Mouse (Mus musculus) hindbrain, embryonic 11.5 days (tissue): ENCODE data around the gene Atxn1. TPM values are rescaled to one million over a fixed set of nuclear protein-coding genes. Genes with fewer than 3 reads are reported as not detected.

Source experiments
- ATAC-seq: fragments of 200-750 bp; cut with Nextera tagmentation; 2 replicates; pipeline ENCODE4 v1.8.0; 2017; ENCODE audit warnings: mild to moderate bottlenecking, moderate TSS enrichment, moderate library complexity; ENCODE audit not compliant: low FRiP score
- DNase-seq: peaks from one replicate; pipeline ENCODE4 v3.0.0-alpha.2; 2015; ENCODE audit warnings: low spot score
- H3K27ac ChIP-seq: fragments of 300-500 bp; sonication (generic); 2 replicates; pipeline ENCODE4 v1.5.1; 2014; ENCODE audit warnings: mild to moderate bottlenecking, low read depth, low read length
- H3K27me3 ChIP-seq: fragments of 300-500 bp; sonication (generic); 2 replicates; pipeline ENCODE4 v1.6.1; 2014; ENCODE audit warnings: mild to moderate bottlenecking, low read length, moderate library complexity, mixed read lengths; ENCODE audit not compliant: control insufficient read depth, insufficient read depth
- H3K36me3 ChIP-seq: fragments of 300-500 bp; sonication (generic); 2 replicates; pipeline ENCODE4 v1.6.1; 2014; ENCODE audit warnings: mild to moderate bottlenecking, low read length, moderate library complexity, mixed read lengths; ENCODE audit not compliant: control insufficient read depth, insufficient read depth
- H3K4me1 ChIP-seq: fragments of 300-500 bp; sonication (generic); replicated peaks from 2 replicates; pipeline ENCODE4 v1.6.1; 2014; ENCODE audit warnings: low read length, mixed read lengths; ENCODE audit not compliant: control insufficient read depth, insufficient read depth
- H3K4me2 ChIP-seq: fragments of 300-500 bp; sonication (generic); replicated peaks from 2 replicates; pipeline ENCODE4 v1.6.1; 2014; ENCODE audit warnings: mild to moderate bottlenecking, low read depth, low read length
- H3K4me3 ChIP-seq: fragments of 300-500 bp; sonication (generic); 2 replicates; pipeline ENCODE4 v1.5.1; 2014; ENCODE audit warnings: low read depth, low read length
- H3K9ac ChIP-seq: fragments of 300-500 bp; sonication (generic); 2 replicates; pipeline ENCODE4 v1.6.1; 2014; ENCODE audit warnings: low read depth, low read length
- H3K9me3 ChIP-seq: fragments of 300-500 bp; sonication (generic); 2 replicates; pipeline ENCODE4 v1.6.1; 2016; ENCODE audit warnings: low read length; ENCODE audit not compliant: control insufficient read depth
- WGBS: fragments of 180-500 bp; shearing (Covaris S2); extraction: QIAGEN DNeasy Blood & Tissue Kit; methylation state at CpG from one replicate; pipeline ENCODE4 v1.1.7; 2014; 5-methylcytosine and 5-hydroxymethylcytosine counted together
- polyA plus RNA-seq: library from polyadenylated mRNA; unstranded; fragments of >200 nt; fragmentation: Nextera tagmentation; extraction: Ambion mirVana; gene quantifications from 2 replicates; pipeline ENCODE4 v1.2.1, GENCODE M21; 2014

Atxn1 gene
- polyA plus RNA-seq, 1 experiment from 2014 or later = 3.2 TPM

DNA sequence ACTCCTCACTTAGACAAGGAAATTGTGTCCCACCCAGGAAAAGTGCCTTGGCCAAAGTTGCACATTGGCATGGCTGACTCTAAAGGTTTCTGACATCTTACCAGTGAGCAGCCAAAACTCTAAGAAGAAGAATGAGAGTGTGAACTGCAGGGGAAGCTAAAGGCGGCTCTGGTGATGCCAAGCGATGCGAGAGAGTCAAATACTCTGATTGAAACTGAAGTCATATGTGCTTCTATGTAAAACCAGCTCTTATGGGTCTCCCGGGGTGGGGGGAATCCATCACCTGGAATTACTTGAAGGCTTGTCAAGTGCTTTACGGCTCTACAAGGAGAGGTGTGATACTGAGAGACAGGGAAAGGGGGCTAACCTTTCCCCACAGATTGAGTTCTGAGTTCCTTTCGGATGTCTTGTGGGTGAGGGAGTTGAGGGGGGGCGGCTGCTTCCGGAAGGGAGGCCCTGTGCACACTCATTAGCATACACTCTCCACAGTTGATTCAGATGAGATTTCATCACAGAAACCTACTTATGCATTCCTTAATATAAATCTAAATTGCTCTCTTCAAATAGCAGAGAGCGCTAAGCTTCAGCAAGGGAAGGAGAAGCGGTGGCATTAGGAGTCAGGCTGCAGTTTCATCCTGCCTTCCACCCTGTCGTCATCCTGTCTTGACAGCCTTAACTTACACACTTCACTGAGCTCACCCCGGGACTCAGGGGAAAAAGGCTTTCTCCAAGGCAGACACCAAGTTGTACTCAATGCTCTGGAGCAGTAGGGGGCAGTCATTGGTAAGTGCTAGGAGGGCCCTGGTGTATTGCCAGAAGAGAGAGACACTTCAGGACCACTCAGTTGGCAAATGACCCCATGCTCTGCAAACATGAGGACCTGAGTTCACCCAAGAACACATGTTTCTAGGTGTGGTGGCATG, 218.7 kb downstream of the Atxn1 start:
- Histone ChIP-seq H3K27ac (no peak overlapping the region), H3K4me2 (no peak overlapping the region), H3K4me1 (no peaks in the 10 kb centered on the region; the same call in none of the 2 replicates), H3K9ac (no peak overlapping the region), H3K36me3 (no peaks in the 10 kb centered on the region), H3K9me3 (no peaks in the 10 kb centered on the region), H3K27me3 (no peaks in the 10 kb centered on the region), H3K4me3 (no peak overlapping the region)
- DNase-seq (no peak), ATAC-seq (0 out of 2 replicates have a peak, but pooled peaks have one; percentile 22)
- 69% methylated on average over 12 of the region's 12 CpGs for WGBS

DNA sequence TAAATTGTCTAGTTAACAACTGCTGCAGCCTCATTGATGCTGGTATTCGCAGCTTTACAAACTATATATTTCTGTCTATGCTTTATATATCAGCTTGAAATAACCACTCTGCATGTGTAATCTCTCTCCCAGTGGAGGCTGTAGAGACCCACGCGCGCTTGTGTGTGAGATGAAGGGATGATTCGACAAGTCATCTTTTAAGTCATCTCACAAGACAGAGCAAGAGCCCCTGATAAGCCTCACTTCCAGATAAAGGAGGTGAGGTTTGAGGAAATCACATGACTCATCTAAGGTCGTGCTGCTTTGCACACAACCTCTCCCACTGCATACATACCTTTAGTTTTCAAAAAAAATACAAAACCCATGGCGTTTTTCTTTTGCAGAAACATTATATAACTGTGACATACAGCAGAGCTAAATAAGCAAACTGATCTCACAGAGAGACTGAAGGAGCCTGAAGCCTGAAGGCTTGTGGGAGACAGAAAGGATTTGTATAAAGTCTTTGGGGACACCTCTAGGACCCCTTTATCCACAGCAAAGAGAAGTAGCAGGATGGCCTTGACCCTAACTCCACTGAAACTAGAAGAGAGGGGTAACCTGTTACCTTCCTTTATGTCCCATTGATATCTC, 219.9 kb downstream of the Atxn1 start:
- H3K9me3 ChIP-seq = no peaks in the 10 kb centered on the region
- H3K4me1 ChIP-seq = no peaks in the 10 kb centered on the region; the same call in none of the 2 replicates
- H3K9ac ChIP-seq = no peak overlapping the region
- H3K4me2 ChIP-seq = no peak overlapping the region
- H3K27ac ChIP-seq = no peak overlapping the region
- ATAC-seq (no peak), DNase-seq (no peak)
- H3K27me3 ChIP-seq = no peaks in the 10 kb centered on the region
- H3K36me3 ChIP-seq = no peaks in the 10 kb centered on the region
- no peak overlapping the region for H3K4me3 ChIP-seq
- 87% methylated on average over 7 of the region's 7 CpGs for WGBS

DNA sequence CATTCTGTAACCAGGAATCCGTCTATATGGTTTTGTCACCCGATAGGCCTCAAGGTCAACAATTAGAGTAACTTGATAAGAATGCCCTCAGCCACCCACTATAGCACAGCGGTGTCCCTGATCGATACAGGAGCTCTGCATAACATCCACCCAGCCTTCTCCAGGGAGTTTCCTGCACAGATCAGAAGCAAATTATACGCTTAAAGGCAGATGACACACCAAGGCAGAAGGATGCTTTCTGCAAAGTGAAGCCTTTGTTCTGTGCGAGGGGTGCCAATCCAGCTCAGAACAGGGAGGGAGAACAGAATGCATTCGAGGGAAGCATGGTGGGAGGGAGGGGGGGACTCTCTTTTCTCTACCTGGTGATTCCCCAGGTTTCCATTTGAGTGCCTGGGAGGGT, 221.0 kb downstream of the Atxn1 start:
- DNase-seq (no peak), ATAC-seq (no peak)
- WGBS = 46% methylated on average over 7 of the region's 7 CpGs
- Histone ChIP-seq H3K9ac (no peak overlapping the region), H3K27me3 (no peaks in the 10 kb centered on the region), H3K4me3 (no peak overlapping the region), H3K27ac (no peak overlapping the region), H3K4me1 (no peaks in the 10 kb centered on the region; the same call in none of the 2 replicates), H3K4me2 (no peak overlapping the region), H3K36me3 (no peaks in the 10 kb centered on the region), H3K9me3 (no peaks in the 10 kb centered on the region)

DNA sequence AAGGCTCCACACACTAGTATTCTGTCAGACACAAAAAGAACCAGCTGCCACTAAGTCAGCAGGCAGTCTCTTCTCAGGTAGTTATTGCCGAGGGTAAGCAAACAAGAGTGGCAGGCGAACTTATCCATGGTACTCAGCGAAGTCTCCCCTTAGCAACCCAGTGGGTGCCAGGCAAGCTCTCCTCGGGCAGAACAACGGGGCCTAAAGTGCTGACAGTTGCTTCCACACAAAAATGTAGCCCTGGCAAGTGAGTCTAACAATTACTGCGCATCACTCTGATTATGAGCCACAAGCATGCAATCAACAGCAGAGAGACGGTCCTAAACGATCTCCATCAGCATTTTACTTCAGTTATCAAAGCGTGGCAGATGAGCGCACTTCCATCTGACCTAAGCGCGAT, 224.4 kb downstream of the Atxn1 start:
- Histone ChIP-seq H3K9ac (no peak overlapping the region), H3K36me3 (no peaks in the 10 kb centered on the region), H3K4me3 (no peak overlapping the region), H3K27ac (no peak overlapping the region), H3K4me1 (no peaks in the 10 kb centered on the region; the same call in 1 of the 2 replicates), H3K4me2 (no peak overlapping the region), H3K27me3 (no peaks in the 10 kb centered on the region), H3K9me3 (no peaks in the 10 kb centered on the region)
- DNase-seq = no peak
- no peak for ATAC-seq
- WGBS = 82% methylated on average over 12 of the region's 12 CpGs

DNA sequence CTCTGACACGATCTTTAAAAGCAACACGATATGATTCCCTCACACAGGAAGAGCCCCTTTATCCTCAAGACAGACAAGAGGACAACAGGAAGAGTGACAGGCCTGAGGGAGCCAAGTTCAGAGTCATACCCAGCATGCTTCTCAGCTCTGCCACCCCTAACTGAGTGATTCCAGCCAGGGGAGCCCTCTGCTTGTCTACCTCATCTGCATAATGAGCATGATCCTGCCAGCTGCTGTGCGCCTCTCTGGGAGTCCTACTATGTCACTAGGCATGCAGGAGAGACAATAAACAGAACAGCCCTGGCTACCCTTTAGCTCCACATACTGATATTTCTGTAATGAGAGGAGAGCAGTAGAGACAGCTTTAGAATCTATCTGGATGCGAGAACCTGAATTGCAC, 228.6 kb downstream of the Atxn1 start:
- H3K36me3 ChIP-seq = no peaks in the 10 kb centered on the region
- H3K27ac ChIP-seq = no peak overlapping the region
- H3K4me1 ChIP-seq = no peaks in the 10 kb centered on the region
- no peak overlapping the region for H3K4me3 ChIP-seq
- no peak overlapping the region for H3K4me2 ChIP-seq
- H3K9me3 ChIP-seq = no peaks in the 10 kb centered on the region
- no peak for DNase-seq
- no peak for ATAC-seq
- WGBS = 84% methylated on average over 4 of the region's 4 CpGs
- no peak overlapping the region for H3K9ac ChIP-seq
- H3K27me3 ChIP-seq = no peaks in the 10 kb centered on the region

DNA sequence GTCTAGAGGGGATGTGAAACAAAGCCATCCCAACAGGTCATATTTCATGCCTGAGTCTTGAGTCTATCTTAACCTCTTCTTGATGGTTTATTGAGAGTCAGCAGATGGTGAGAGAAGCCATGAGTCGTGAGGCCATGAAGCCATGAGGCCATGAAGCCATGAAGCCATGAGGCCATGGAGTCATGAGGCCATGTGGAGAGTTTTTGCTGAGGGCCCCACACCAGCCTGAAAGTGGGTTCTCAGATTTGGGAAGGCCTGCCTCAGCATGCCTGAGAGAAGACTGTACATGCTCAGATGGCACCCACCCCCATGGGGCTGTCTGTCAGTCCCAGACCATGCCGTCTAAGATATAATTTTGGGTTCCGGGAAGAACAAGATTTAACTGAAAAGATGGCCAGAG, 229.0 kb downstream of the Atxn1 start:
- DNase-seq = no peak
- 98% methylated on average over 3 of the region's 3 CpGs for WGBS
- Histone ChIP-seq H3K27ac (no peak overlapping the region), H3K27me3 (no peaks in the 10 kb centered on the region), H3K4me2 (no peak overlapping the region), H3K4me3 (no peak overlapping the region), H3K4me1 (no peaks in the 10 kb centered on the region), H3K9ac (no peak overlapping the region), H3K9me3 (no peaks in the 10 kb centered on the region), H3K36me3 (no peaks in the 10 kb centered on the region)
- ATAC-seq = no peak

DNA sequence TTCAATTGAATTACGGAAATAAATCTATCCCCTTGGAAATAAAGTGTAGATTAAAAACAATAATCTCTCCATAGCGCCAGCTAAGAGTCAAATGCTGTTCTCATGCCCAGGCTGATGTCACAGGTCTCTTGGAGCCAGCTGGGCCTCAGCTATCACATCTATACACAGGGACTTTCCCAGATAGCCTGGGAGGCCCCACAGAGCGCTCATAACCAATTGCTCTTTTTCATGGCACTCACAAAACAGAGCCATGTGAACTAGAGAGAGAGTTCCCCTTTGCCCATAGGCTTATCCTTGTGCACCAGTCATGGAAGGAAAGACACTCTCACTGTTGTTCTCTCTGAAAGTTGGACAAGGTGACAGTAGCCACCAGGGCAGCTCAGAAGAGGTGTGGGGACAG, 230.3 kb downstream of the Atxn1 start:
- no peak for ATAC-seq

DNA sequence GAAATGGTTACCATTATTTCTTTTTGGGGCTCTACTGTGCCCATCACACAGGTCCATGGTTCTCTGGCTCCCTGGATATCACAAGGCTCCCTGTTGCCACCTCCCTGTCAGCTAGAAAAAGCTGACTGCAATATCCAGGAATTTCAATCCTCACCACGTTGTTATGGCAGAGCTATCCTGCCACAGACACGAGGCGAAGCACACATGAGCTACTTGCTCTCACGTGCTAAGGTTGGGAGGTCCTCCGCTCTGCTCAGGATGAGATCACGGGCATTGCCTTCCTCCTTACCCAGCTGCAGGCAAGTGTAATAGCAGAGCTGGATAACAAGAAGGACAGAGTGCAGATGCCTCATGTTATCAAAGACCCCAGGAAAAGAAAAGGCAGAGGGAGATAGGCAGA, 232.2 kb downstream of the Atxn1 start:
- H3K4me1 ChIP-seq = no peaks in the 10 kb centered on the region
- no peaks in the 10 kb centered on the region for H3K9me3 ChIP-seq
- no peaks in the 10 kb centered on the region for H3K27me3 ChIP-seq
- no peak overlapping the region for H3K4me2 ChIP-seq
- H3K9ac ChIP-seq = no peak overlapping the region
- 85% methylated on average over 6 of the region's 6 CpGs for whole genome bisulfite sequencing
- H3K36me3 ChIP-seq = no peaks in the 10 kb centered on the region
- H3K4me3 ChIP-seq = no peak overlapping the region
- no peak for DNase-seq
- no peak overlapping the region for H3K27ac ChIP-seq
- ATAC-seq = no peak

More for the DNA sequence above, 230.3 kb downstream of the Atxn1 start:
- WGBS = 93% methylated on average over 3 of the region's 3 CpGs
- Histone ChIP-seq H3K4me3 (no peak overlapping the region), H3K27ac (no peak overlapping the region), H3K9me3 (no peaks in the 10 kb centered on the region), H3K9ac (no peak overlapping the region), H3K27me3 (no peaks in the 10 kb centered on the region), H3K36me3 (no peaks in the 10 kb centered on the region), H3K4me2 (no peak overlapping the region), H3K4me1 (no peaks in the 10 kb centered on the region)
- no peak for DNase-seq

DNA sequence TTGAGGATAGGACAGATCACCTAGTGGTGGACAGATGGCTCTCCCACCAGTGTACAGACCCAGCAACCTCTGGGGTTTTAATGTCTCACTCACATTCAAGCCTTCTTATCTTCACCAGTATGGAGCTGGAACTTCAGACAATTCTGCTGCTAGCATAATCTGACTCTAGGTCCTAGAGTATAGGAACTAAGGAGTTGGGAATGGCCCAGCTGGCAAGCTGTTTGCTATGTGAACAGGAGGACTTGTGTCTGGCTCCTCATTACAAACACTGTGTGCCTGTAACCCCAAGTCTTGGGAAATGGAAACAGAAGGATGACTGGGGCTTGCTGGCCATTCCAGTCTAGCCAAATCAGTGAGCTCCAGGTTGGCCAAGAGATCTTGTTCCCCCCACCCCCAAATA, 237.9 kb downstream of the Atxn1 start:
- no peak overlapping the region for H3K9ac ChIP-seq
- no peak for ATAC-seq
- H3K4me3 ChIP-seq = no peak overlapping the region
- H3K4me1 ChIP-seq = no peaks in the 10 kb centered on the region
- no peak for DNase-seq
- no peaks in the 10 kb centered on the region for H3K27me3 ChIP-seq
- no peak overlapping the region for H3K4me2 ChIP-seq
- H3K27ac ChIP-seq = no peak overlapping the region
- H3K9me3 ChIP-seq = no peaks in the 10 kb centered on the region
- no peaks in the 10 kb centered on the region for H3K36me3 ChIP-seq
